Mouse (Mus musculus): ENCODE measurements around the gene Fermt3. TPM values are rescaled to one million over a fixed set of nuclear protein-coding genes. Genes with fewer than 3 reads are reported as not detected.

Gene Fermt3
- total and polyA plus RNA-seq, 2 experiments from 2014 or later: 5.1 to 11.1 TPM

- no peak overlapping the region for H3K27ac ChIP-seq (ENCODE audit: low read depth)
- H3K4me2 ChIP-seq (ENCODE audit: low read depth, low read length): no peak overlapping the region
- no peak overlapping the region for H3K4me3 ChIP-seq (ENCODE audit: low read depth, low read length)
- H3K27me3 ChIP-seq (ENCODE audit: control insufficient read depth, insufficient read depth, low read length): no peaks in the 10 kb centered on the region
- peaks cover 21% of the 10 kb centered on the region for H3K4me1 ChIP-seq (ENCODE audit: control insufficient read depth, insufficient read depth)
- no peaks in the 10 kb centered on the region for H3K9me3 ChIP-seq (replicated peaks; ENCODE audit: control insufficient read depth, low read length)
- TF ChIP-seq CTCF (IDR thresholded peaks at IDR 0.05; ENCODE audit: low read depth) (no peak), EP300 (IDR thresholded peaks at IDR 0.05; ENCODE audit: low read depth) (no peak)
- ATAC-seq (ENCODE audit: insufficient read depth, low read depth) (no peak), DNase-seq (ENCODE audit: low spot score) (no peak)
- H3K36me3 ChIP-seq (replicated peaks; ENCODE audit: control insufficient read depth, insufficient read depth, low read length): peaks cover 3% of the 10 kb centered on the region
- WGBS: 79% methylated on average over 13 of the region's 13 CpGs
- H3K9ac ChIP-seq (replicated peaks; ENCODE audit: low read depth, low read length): no peak overlapping the region
Observed at GRCm38 (mm10) chr19:6972247-6972917, 46.9 kb downstream of the Fermt3 start.

GRCm38 (mm10) chr19:6971644-6972043 lies 47.6 kb downstream of the Fermt3 start:
- H3K36me3 ChIP-seq (replicated peaks; ENCODE audit: control insufficient read depth, insufficient read depth, low read length): no peaks in the 10 kb centered on the region
- H3K27me3 ChIP-seq (ENCODE audit: control insufficient read depth, insufficient read depth, low read length): no peaks in the 10 kb centered on the region
- WGBS: 41% methylated on average over 6 of the region's 6 CpGs
- H3K27ac ChIP-seq (ENCODE audit: low read depth): no peak overlapping the region
- H3K4me3 ChIP-seq (ENCODE audit: low read depth, low read length): no peak overlapping the region
- DNase-seq (ENCODE audit: low spot score) (no peak), ATAC-seq (ENCODE audit: insufficient read depth, low read depth) (no peak)
- H3K4me2 ChIP-seq (ENCODE audit: low read depth, low read length): no peak overlapping the region
- TF ChIP-seq CTCF (IDR thresholded peaks at IDR 0.05; ENCODE audit: low read depth) (no peak), EP300 (IDR thresholded peaks at IDR 0.05; ENCODE audit: low read depth) (no peak)
- H3K9ac ChIP-seq (replicated peaks; ENCODE audit: low read depth, low read length): no peak overlapping the region
- no peaks in the 10 kb centered on the region for H3K9me3 ChIP-seq (replicated peaks; ENCODE audit: control insufficient read depth, low read length)
- H3K4me1 ChIP-seq (ENCODE audit: control insufficient read depth, insufficient read depth): peaks cover 19% of the 10 kb centered on the region

- Histone ChIP-seq H3K9ac (replicated peaks; ENCODE audit: low read depth, low read length) (no peak overlapping the region), H3K27me3 (ENCODE audit: control insufficient read depth, insufficient read depth, low read length) (no peaks in the 10 kb centered on the region), H3K4me3 (ENCODE audit: low read depth, low read length) (peak overlapping the region; percentile 67), H3K4me2 (ENCODE audit: low read depth, low read length) (0 out of 2 replicates have a peak overlapping the region, but pooled peaks have one; percentile 81), H3K9me3 (replicated peaks; ENCODE audit: control insufficient read depth, low read length) (no peaks in the 10 kb centered on the region), H3K36me3 (replicated peaks; ENCODE audit: control insufficient read depth, insufficient read depth, low read length) (peaks cover 10% of the 10 kb centered on the region), H3K27ac (ENCODE audit: low read depth) (no peak overlapping the region), H3K4me1 (ENCODE audit: control insufficient read depth, insufficient read depth) (peaks cover 14% of the 10 kb centered on the region; the same call in 1 of the 2 replicates)
- WGBS: 29% methylated on average over 11 of the region's 11 CpGs
- ATAC-seq (ENCODE audit: insufficient read depth, low read depth) (no peak), DNase-seq (ENCODE audit: low spot score) (no peak)
- no peak for TF ChIP-seq EP300 (IDR thresholded peaks at IDR 0.05; ENCODE audit: low read depth)
- no peak for TF ChIP-seq CTCF (IDR thresholded peaks at IDR 0.05; ENCODE audit: low read depth)
Observed at GRCm38 (mm10) chr19:6970460-6971085, 48.7 kb downstream of the Fermt3 start.

GRCm38 (mm10) chr19:6969665-6970381 lies 49.4 kb downstream of the Fermt3 start:
- Histone ChIP-seq H3K27me3 (ENCODE audit: control insufficient read depth, insufficient read depth, low read length) (no peaks in the 10 kb centered on the region), H3K27ac (ENCODE audit: low read depth) (no peak overlapping the region), H3K4me2 (ENCODE audit: low read depth, low read length) (peak overlapping the region; percentile 81), H3K9ac (replicated peaks; ENCODE audit: low read depth, low read length) (peak overlapping the region; percentile 56; the same call in 1 of the 2 replicates), H3K36me3 (replicated peaks; ENCODE audit: control insufficient read depth, insufficient read depth, low read length) (peaks cover 17% of the 10 kb centered on the region), H3K4me3 (ENCODE audit: low read depth, low read length) (peak overlapping the region; percentile 67), H3K4me1 (ENCODE audit: control insufficient read depth, insufficient read depth) (peaks cover 14% of the 10 kb centered on the region; the same call in 1 of the 2 replicates), H3K9me3 (replicated peaks; ENCODE audit: control insufficient read depth, low read length) (no peaks in the 10 kb centered on the region)
- DNase-seq (ENCODE audit: low spot score) (peak; percentile 45), ATAC-seq (ENCODE audit: insufficient read depth, low read depth) (peak; percentile 66)
- 1% methylated on average over 49 of the region's 55 CpGs for WGBS
- peak; percentile 65 for TF ChIP-seq CTCF (IDR thresholded peaks at IDR 0.05; ENCODE audit: low read depth)
- no peak for TF ChIP-seq EP300 (IDR thresholded peaks at IDR 0.05; ENCODE audit: low read depth)

GRCm38 (mm10) chr19:6969291-6969664 lies 50.0 kb downstream of the Fermt3 start:
- WGBS: 2% methylated on average over 13 of the region's 20 CpGs
- ATAC-seq (ENCODE audit: insufficient read depth, low read depth): no peak; the same call in 1 of the 2 replicates

More at GRCm38 (mm10) chr19:6969291-6969664, 50.0 kb downstream of the Fermt3 start:
- H3K4me2 ChIP-seq (ENCODE audit: low read depth, low read length): peak overlapping the region; percentile 81
- no peaks in the 10 kb centered on the region for H3K27me3 ChIP-seq (ENCODE audit: control insufficient read depth, insufficient read depth, low read length)
- H3K9me3 ChIP-seq (replicated peaks; ENCODE audit: control insufficient read depth, low read length): no peaks in the 10 kb centered on the region
- DNase-seq (ENCODE audit: low spot score): no peak
- no peak for TF ChIP-seq EP300 (IDR thresholded peaks at IDR 0.05; ENCODE audit: low read depth)
- TF ChIP-seq CTCF (IDR thresholded peaks at IDR 0.05; ENCODE audit: low read depth): no peak
- peak overlapping the region; percentile 67 for H3K4me3 ChIP-seq (ENCODE audit: low read depth, low read length)
- peaks cover 14% of the 10 kb centered on the region; the same call in 1 of the 2 replicates for H3K4me1 ChIP-seq (ENCODE audit: control insufficient read depth, insufficient read depth)
- H3K36me3 ChIP-seq (replicated peaks; ENCODE audit: control insufficient read depth, insufficient read depth, low read length): peaks cover 23% of the 10 kb centered on the region
- H3K27ac ChIP-seq (ENCODE audit: low read depth): no peak overlapping the region
- peak overlapping the region; percentile 56; the same call in 1 of the 2 replicates for H3K9ac ChIP-seq (replicated peaks; ENCODE audit: low read depth, low read length)

Data from heart, postnatal 0 days (tissue).